Mouse (Mus musculus) olfactory bulb, adult 2 months (tissue): Measurements from ENCODE around the gene Myd88. TPM values are rescaled to one million over a fixed set of nuclear protein-coding genes. Genes with fewer than 3 reads are reported as not detected.

Experiments used
- H3K27ac ChIP-seq: fragments of 200-500 bp; 2 replicates; pipeline ENCODE4 v1.5.1; 2012; ENCODE audit warnings: low read depth, low read length; ENCODE audit not compliant: insufficient read depth
- H3K4me1 ChIP-seq: fragments of 200-500 bp; 2 replicates; pipeline ENCODE4 v1.6.1; 2012; ENCODE audit warnings: low read length; ENCODE audit not compliant: control insufficient read depth, insufficient read depth
- H3K4me3 ChIP-seq: fragments of 200-500 bp; 2 replicates; pipeline ENCODE4 v1.5.1; 2012; ENCODE audit warnings: mild to moderate bottlenecking, low read depth, low read length, moderate library complexity; ENCODE audit not compliant: insufficient read depth
- CTCF ChIP-seq: fragments of 200-500 bp; IDR thresholded peaks from 2 replicates; pipeline ENCODE4 v1.5.1; 2012; ENCODE audit warnings: low read depth, mild to moderate bottlenecking, low read length, moderate library complexity; ENCODE audit not compliant: insufficient read depth
- POLR2A ChIP-seq: fragments of 200-500 bp; IDR thresholded peaks from 2 replicates; pipeline ENCODE4 v1.6.1; 2012; ENCODE audit warnings: mild to moderate bottlenecking, low read depth, low read length, moderate library complexity; ENCODE audit not compliant: insufficient read depth
- WGBS: fragments of 180-500 bp; shearing (Covaris S2); methylation state at CpG from one replicate; pipeline ENCODE4 v1.1.7; 2018; 5-methylcytosine and 5-hydroxymethylcytosine counted together
- polyA plus RNA-seq: library from polyadenylated mRNA; stranded (reverse); fragments of >200 nt; gene quantifications from 2 replicates; pipeline ENCODE4 v1.2.4, GENCODE M21; 2012; ENCODE audit warnings: low replicate concordance; ENCODE audit not compliant: missing spikeins, insufficient read depth, insufficient read length

Myd88 gene
- polyA plus RNA-seq, 1 experiment, result not detected

- TF ChIP-seq POLR2A (no peak), CTCF (no peak)
These were observed 27.2 kb upstream of the Myd88 start for GRCm38 (mm10) chr9:119368367-119368766.

GRCm38 (mm10) chr9:119365284-119365683 is 24.1 kb upstream of the Myd88 start, which contains the start of gene Slc22a14:
TSS of gene Slc22a14 (minus strand) at chr9:119365553.
- 64% methylated on average over 7 of the region's 7 CpGs for WGBS
- no peaks in the 10 kb centered on the region for H3K4me1 ChIP-seq
- TF ChIP-seq POLR2A (no peak), CTCF (no peak)
- H3K27ac ChIP-seq, result no peak within 1 kb of the TSS
- H3K4me3 ChIP-seq, result no peak within 1 kb of the TSS

More at GRCm38 (mm10) chr9:119368367-119368766, 27.2 kb upstream of the Myd88 start:
- no peak overlapping the region for H3K27ac ChIP-seq
- WGBS, result 94% methylated on average over 3 of the region's 3 CpGs
- H3K4me3 ChIP-seq, result no peak overlapping the region
- no peaks in the 10 kb centered on the region for H3K4me1 ChIP-seq

- WGBS, result 94% methylated on average over 12 of the region's 12 CpGs
- Histone ChIP-seq H3K4me3 (no peak overlapping the region), H3K4me1 (no peaks in the 10 kb centered on the region), H3K27ac (no peak overlapping the region)
- TF ChIP-seq CTCF (no peak), POLR2A (no peak)
These were observed 22.0 kb upstream of the Myd88 start for GRCm38 (mm10) chr9:119363229-119363628.

GRCm38 (mm10) chr9:119361416-119361815 is 20.2 kb upstream of the Myd88 start:
- TF ChIP-seq POLR2A (no peak), CTCF (no peak)
- no peaks in the 10 kb centered on the region for H3K4me1 ChIP-seq
- no peak overlapping the region for H3K4me3 ChIP-seq
- WGBS, result 96% methylated on average over 5 of the region's 5 CpGs
- H3K27ac ChIP-seq, result no peak overlapping the region

- H3K4me1 ChIP-seq, result no peaks in the 10 kb centered on the region
- WGBS, result 21% methylated on average over 9 of the region's 9 CpGs
- TF ChIP-seq CTCF, result no peak
- no peak for TF ChIP-seq POLR2A
- no peak overlapping the region for H3K27ac ChIP-seq
- no peak overlapping the region for H3K4me3 ChIP-seq
These were observed 16.8 kb upstream of the Myd88 start for GRCm38 (mm10) chr9:119358058-119358429.

GRCm38 (mm10) chr9:119357331-119358057 is 16.3 kb upstream of the Myd88 start, which contains the start of gene Xylb:
TSS of gene Xylb (plus strand) at chr9:119357381.
- no peak for TF ChIP-seq POLR2A
- TF ChIP-seq CTCF, result peak; percentile 79
- Histone ChIP-seq H3K4me3 (peak within 1 kb of the TSS; percentile 59), H3K27ac (no peak within 1 kb of the TSS), H3K4me1 (no peaks in the 10 kb centered on the region)
- 1% methylated on average over 65 of the region's 65 CpGs for WGBS

- Histone ChIP-seq H3K27ac (no peak overlapping the region), H3K4me3 (no peak overlapping the region), H3K4me1 (no peaks in the 10 kb centered on the region)
- TF ChIP-seq CTCF (no peak), POLR2A (no peak)
- WGBS, result 86% methylated on average over 6 of the region's 6 CpGs
These were observed 14.7 kb upstream of the Myd88 start for GRCm38 (mm10) chr9:119355943-119356342.

GRCm38 (mm10) chr9:119353926-119354325 is 12.7 kb upstream of the Myd88 start:
- TF ChIP-seq CTCF, result no peak
- no peak for TF ChIP-seq POLR2A
- Histone ChIP-seq H3K27ac (no peak overlapping the region), H3K4me3 (no peak overlapping the region), H3K4me1 (no peaks in the 10 kb centered on the region)
- WGBS, result 78% methylated on average over 6 of the region's 6 CpGs

- H3K4me3 ChIP-seq, result no peak overlapping the region
- no peaks in the 10 kb centered on the region for H3K4me1 ChIP-seq
- H3K27ac ChIP-seq, result no peak overlapping the region
- 35% methylated on average over 4 of the region's 4 CpGs for WGBS
- TF ChIP-seq CTCF (peak; percentile 52; the same call in 1 of the 2 replicates), POLR2A (no peak)
These were observed 10.8 kb upstream of the Myd88 start for GRCm38 (mm10) chr9:119352060-119352459.
